Mouse (Mus musculus): ENCODE data around the gene Gabarapl2. TPM values are rescaled to one million over a fixed set of nuclear protein-coding genes. Genes with fewer than 3 reads are reported as not detected.

Gabarapl2 gene
- total RNA-seq, 2 experiments from 2014 or later = 192 to 198 TPM

- intact Hi-C loops (cut with DNase I) = no loop called here
- DNase-seq = no peak
Observed at GRCm38 (mm10) chr8:111964351-111964750, 23.8 kb downstream of the Gabarapl2 start.

DNA sequence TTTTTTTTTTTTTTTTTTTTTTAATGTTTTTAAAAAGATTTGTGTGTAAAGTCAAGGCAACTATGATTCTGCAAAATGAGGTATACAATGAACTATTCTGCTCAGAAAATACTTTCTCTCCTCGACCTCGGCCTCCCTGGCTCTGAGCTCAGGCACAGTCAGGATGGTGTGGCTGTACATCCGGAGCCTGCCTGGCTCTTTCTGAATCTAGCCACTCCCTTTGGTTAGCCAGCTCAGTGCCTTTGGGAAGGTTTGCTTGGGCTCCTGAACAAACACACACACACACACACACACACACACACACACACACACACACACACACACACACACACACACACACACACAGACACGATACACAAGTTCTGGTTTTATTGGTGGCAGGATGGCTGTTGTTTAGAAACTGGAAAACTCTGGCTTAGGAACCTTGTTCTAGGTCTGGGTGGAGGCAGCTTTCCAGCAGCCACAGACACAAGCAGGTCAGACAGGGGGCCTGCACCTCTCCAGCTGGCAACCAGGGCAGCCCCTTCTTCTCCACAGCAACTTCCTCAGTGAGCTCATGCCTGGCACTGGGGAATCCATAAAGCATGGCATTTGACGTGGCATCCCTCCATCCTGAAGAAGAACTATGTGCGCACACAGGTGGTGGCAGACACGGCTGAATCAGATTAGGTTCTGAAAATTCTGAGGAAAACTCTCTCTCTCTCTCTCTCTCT is 24.5 kb downstream of the Gabarapl2 start:
- no peak for DNase-seq
- intact Hi-C loops (cut with DNase I) = no loop called here

- no peak for DNase-seq
- intact Hi-C loops (cut with DNase I) = no loop called here
Observed at GRCm38 (mm10) chr8:111967246-111967870, 26.9 kb downstream of the Gabarapl2 start.

DNA sequence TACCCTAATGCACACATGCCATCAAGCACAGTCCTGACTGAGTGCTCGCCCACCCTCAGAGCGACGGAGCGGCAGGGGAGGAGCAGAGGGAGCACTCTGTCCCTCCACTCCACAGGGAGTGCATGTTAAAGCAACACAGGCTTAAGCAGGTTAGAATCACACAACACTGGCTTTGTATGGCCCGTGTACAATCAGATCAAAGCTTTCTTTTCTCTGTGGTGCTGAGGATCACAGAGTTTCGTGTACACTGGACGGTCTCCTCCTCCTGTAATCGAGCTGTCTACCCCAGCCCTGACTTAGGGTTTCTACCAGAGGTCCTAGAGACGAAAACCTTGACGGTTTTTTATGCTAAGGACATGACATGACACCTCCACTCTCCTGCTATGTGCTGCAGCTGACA is 28.0 kb downstream of the Gabarapl2 start:
- intact Hi-C loops (cut with DNase I) = no loop called here

GRCm38 (mm10) chr8:111968991-111969390 is 28.5 kb downstream of the Gabarapl2 start:
- intact Hi-C loops (cut with DNase I) = no loop called here
- DNase-seq = no peak

More for the DNA sequence above, 28.0 kb downstream of the Gabarapl2 start:
- no peak for DNase-seq

DNA sequence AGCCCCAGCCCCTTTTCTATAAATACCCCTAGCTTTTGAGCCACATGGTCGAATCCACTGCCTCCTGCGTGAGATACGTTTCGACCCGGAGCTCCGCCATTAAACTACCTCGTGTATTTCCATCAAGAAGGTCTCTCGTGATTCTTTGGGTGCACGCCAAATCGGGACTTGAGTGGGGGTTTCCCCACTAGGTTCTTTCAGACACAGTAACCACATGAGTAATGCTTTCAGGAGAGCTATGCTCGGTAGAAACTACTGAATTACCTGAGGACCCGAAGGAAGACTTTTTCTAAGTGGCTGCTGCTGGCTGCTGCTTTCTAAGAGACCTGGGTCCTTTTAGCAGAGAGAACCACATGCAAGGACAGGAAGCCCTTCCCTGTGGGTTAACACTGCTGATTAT is 33.6 kb downstream of the Gabarapl2 start:
- DNase-seq = no peak
- intact Hi-C loops (cut with DNase I) = no loop called here

DNA sequence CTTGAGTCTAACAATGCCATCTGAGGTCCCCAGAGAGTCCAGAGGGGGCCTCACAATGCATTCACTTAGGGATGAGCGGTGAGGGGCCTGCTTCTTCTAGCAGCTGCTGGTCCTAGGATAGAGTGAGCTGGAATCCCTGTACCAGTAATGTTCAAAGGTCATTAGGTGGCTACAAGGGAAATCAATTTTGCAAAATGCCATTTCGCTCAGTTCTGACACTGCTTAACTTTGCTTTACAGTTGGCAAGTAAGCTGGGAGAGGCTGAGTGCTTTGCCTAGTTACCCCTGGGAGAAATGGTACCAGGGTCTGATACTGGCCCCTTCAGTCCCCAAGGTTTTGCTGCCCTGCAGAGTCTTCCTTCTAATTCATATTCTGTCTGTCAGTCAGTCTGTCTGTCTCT is 35.2 kb downstream of the Gabarapl2 start:
- intact Hi-C loops (cut with DNase I) = no loop called here

DNA sequence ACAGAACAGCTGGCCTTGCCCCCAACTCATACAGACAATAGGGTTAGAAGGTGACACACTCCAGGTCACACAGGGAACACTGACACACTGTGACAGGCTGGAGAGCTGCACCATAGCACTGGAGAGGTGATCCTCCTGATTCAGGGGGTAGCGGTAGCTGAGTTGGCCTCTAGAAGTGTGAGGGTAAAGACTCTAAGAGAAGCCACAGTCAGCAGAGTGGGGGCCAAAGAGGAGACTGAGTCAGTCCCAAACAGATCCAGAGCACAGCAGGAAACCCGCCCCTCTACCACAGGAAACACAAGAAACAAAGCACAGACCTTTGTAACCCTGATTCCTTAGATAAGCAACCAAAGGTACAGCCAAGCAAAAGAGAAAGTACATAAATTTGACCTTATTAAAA is 35.8 kb downstream of the Gabarapl2 start:
- DNase-seq = no peak
- intact Hi-C loops (cut with DNase I) = no loop called here

More for the DNA sequence above, 35.2 kb downstream of the Gabarapl2 start:
- no peak for DNase-seq

DNA sequence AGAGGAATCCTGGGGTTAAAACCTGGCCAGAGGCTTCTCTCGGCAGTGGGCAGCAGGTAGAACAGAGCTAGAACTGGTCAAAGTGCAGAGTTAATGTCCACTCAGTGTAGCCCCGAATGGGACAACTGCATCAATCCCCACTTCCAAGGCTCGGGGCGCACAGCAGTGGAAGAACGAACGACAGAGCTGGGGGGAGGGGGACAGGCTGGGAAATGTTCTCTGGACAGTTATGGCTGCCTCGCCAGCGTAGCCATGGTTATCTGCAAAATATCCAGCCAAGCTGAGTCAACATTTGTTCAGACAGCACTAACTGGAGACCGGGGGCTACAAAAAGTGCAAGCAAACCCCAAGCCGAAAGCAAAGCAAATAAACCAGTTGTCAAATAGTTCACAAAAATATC is 37.6 kb downstream of the Gabarapl2 start:
- intact Hi-C loops (cut with DNase I) = no loop called here
- DNase-seq = peak; percentile 27

- DNase-seq = no peak
- intact Hi-C loops (cut with DNase I) = no loop called here
Observed at GRCm38 (mm10) chr8:111982116-111982515, 41.6 kb downstream of the Gabarapl2 start.

DNA sequence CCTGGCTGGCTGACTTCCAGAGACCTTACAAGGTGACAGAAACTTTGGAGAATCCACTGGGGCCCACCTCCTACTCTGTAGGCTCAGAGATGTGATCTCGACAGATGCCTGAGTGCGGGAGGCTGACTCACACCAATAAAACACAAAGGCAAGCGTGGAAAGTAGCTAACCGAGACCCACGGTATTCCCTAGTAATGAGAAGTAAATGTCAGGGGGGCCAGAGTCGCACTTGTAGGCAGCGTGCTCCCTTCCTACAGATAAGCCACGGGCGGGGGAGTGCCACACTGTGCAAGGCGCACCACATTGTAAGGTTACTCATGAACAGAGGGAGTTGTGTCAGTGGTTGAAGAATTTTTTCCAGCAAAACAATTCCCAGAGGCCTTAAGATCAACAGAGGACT is 44.0 kb downstream of the Gabarapl2 start:
- intact Hi-C loops (cut with DNase I) = no loop called here

DNA sequence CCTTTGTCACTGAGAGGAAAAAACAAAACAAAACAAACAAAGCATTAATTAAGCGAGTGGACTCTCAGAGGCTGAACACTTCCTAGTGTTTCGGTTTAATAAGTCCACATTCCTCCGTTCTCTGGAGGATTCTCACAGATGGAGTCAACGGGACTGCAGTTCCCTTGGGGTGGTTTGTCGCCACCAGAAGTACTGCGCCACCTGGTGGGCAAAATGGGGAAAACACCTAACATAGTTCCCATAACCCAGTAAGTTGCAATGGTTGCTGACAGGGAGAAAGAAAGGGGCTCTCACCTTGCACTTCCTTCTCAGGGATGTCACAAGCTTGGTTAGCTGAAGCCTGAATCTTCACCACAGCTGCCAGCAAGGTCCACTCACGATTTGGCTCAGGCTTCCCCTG is 49.4 kb downstream of the Gabarapl2 start:
- intact Hi-C loops (cut with DNase I) = no loop called here
- DNase-seq = peak; percentile 75

More for the DNA sequence above, 44.0 kb downstream of the Gabarapl2 start:
- no peak for DNase-seq

DNA sequence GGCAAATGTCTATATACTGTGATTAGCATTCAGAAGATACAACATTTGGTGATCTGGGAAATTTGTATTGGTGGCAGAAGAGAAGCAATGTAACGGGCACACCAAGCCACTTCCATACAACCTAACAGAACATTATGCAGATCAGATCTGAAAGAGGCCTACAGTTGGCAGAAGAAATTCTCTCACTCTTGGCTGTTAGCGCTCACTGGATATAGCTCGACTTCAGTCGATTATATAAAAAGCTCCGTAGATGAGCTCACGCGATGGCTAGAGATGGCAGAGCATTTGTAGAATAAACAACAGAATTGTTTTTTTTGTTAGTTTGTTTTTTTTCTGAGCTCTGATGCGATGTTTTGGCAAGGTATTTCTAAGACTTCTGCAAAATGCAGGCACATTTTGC is 50.8 kb downstream of the Gabarapl2 start:
- DNase-seq = no peak
- intact Hi-C loops (cut with DNase I) = no loop called here

DNA sequence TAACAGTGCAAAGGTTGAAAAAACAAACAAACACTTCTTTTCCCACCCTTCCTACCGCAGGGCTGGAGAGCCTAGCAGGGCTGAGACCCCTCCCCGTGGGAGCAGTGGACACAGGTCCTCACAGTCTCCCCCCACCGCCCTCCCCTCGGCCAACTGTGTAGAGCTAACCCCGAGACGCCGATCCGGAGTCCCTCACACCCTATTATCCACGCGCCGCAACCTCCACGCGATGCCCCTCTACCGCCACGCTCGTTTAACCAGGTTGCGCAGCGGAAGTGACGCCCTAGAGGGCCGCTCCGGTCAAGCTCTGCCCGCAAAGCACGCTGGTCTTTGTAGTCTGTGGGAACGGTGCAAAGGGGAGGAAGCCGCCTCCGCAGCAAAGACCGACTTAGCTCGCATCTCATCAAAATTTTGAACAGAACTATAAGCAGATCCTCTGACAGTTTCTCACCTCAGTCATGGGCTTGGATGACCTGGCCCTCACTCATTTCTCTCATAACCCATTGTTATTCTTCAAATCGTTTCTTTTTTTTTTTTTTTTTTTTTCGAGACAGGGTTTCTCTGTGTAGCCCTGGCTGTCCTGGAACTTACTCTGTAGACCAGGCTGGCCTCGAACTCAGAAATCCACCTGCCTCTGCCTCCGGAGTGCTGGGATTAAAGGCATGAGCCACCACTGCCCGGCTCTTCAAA is 51.7 kb downstream of the Gabarapl2 start, which contains the start of gene Adat1:
Gene Adat1 (minus strand): TSS at position 290 of the 690 bp plus-strand sequence.
- DNase-seq = peak; percentile 87
- intact Hi-C loops (cut with DNase I) = no loop called here

DNA sequence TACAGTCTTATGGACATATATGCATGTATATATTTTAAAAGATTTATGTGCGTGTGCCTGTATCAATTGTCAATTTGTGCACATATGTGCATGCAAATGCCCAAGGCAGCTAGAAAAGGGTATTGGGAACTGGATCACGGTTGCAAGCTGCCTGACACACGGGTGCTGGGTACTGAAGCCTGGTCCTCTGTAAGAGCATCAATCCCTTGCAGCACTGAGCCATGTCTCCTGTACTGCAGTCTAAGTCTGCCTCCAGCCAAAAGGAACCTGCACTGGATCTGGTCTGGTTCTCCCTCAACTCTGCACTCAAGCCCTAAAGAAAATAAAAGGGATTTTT is 52.2 kb downstream of the Gabarapl2 start:
- no peak for DNase-seq
- intact Hi-C loops (cut with DNase I) = no loop called here

Other genes with a start within 250 kb of the Gabarapl2 start
- not detected for gene Ctrb1, start 249.7 kb upstream of the Gabarapl2 start, total RNA-seq (2021)
- 10 to 100 TPM; 58.2 to 59.7 TPM for gene Bcar1, start 196.9 kb upstream of the Gabarapl2 start, total RNA-seq (2021)
- gene Cfdp1, start 86.4 kb upstream of the Gabarapl2 start, total RNA-seq (2021) = 100 to 1,000 TPM; 110 to 114 TPM
- gene Tmem170, start 64.0 kb upstream of the Gabarapl2 start, total RNA-seq (2021) = 1 to 10 TPM; 2.6 to 2.9 TPM
- 1 to 10 TPM in 1 of 2 experiments, under 1 TPM in 1; 0.89 to 1.0 TPM for gene Chst5, start 30.3 kb upstream of the Gabarapl2 start, total RNA-seq (2021)
- 10 to 100 TPM; 11.6 to 11.9 TPM for gene Tmem231, start 6.8 kb upstream of the Gabarapl2 start, total RNA-seq (2021)
- gene Adat1, start 51.6 kb downstream of the Gabarapl2 start, total RNA-seq (2021) = 1 to 10 TPM; 5.7 to 6.1 TPM
- 100 to 1,000 TPM; 112 to 115 TPM for gene Kars, start 70.6 kb downstream of the Gabarapl2 start, total RNA-seq (2021)
- gene Terf2ip, start 70.7 kb downstream of the Gabarapl2 start, total RNA-seq (2021) = 10 to 100 TPM; 40.2 to 41.6 TPM
- under 1 TPM in 1 of 2 experiments, not detected in 1; 0.22 TPM for gene Gm6793, start 74.3 kb downstream of the Gabarapl2 start, total RNA-seq (2021)